Mouse (Mus musculus): Measurements from ENCODE around the gene Cox10. TPM values are rescaled to one million over a fixed set of nuclear protein-coding genes. Genes with fewer than 3 reads are reported as not detected.

Cox10 gene
- total and polyA plus RNA-seq, 2 experiments from 2014 or later = 21.5 to 36.4 TPM

DNA sequence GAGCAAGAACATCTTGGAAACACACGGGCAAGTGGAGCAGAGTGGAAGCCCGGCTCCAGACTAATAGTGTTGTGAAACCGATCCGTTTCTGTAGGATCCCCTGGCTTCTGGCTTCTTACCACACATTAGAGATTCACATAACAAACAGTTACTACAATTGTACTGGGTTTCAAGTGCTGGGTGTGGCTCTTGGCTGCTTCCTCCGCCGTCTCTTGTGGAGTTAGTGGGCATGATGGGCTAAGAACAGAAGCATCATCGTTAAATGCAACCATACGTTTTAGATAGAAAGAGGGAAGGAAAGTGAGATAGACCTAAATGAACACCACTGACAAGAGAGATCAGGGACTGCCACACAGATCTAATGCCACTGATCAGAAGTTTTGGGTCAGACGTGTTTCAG is 35.8 kb upstream of the Cox10 start:
- Histone ChIP-seq H3K27me3 (ENCODE audit: insufficient read depth, low read length) (no peaks in the 10 kb centered on the region), H3K27ac (ENCODE audit: low read depth, low read length) (no peak overlapping the region), H3K4me2 (ENCODE audit: low read depth, low read length, poor library complexity, severe bottlenecking) (no peak overlapping the region), H3K9me3 (ENCODE audit: low read length) (no peaks in the 10 kb centered on the region), H3K4me1 (ENCODE audit: insufficient read depth, low read length) (no peaks in the 10 kb centered on the region), H3K4me3 (ENCODE audit: low read depth, low read length) (no peak overlapping the region), H3K36me3 (ENCODE audit: insufficient read depth, low read length) (no peaks in the 10 kb centered on the region), H3K9ac (replicated peaks; ENCODE audit: low read length, poor library complexity, severe bottlenecking) (no peak overlapping the region)
- WGBS = 91% methylated on average over 9 of the region's 9 CpGs
- DNase-seq (ENCODE audit: low spot score) (no peak), ATAC-seq (ENCODE audit: low FRiP score) (no peak)
- TF ChIP-seq CTCF (IDR thresholded peaks at IDR 0.05) = no peak

DNA sequence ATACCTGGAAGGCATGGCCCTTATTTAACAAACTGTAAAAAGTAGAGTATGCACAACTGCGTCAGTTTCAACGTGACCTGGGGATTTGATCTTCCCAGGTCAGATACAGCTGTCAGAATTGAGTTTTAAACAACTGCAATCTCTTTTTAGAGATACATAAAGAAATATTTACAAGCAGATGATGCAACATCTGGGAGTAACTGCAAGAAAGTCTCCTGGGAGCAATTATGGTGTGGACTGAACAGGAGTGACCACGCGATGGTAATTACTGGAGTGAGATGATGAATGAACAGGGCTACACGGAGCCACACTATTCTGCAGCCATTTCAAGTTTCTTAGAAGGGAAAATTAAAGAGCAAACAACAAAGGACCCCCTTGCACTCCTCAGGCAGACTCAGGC is 20.8 kb upstream of the Cox10 start:
- no peak overlapping the region for H3K9ac ChIP-seq (replicated peaks; ENCODE audit: low read length, poor library complexity, severe bottlenecking)
- H3K4me1 ChIP-seq (ENCODE audit: insufficient read depth, low read length) = no peaks in the 10 kb centered on the region
- H3K27me3 ChIP-seq (ENCODE audit: insufficient read depth, low read length) = no peaks in the 10 kb centered on the region
- 88% methylated on average over 5 of the region's 5 CpGs for WGBS
- no peak overlapping the region for H3K4me2 ChIP-seq (ENCODE audit: low read depth, low read length, poor library complexity, severe bottlenecking)
- ATAC-seq (ENCODE audit: low FRiP score) (no peak), DNase-seq (ENCODE audit: low spot score) (no peak)
- no peaks in the 10 kb centered on the region for H3K9me3 ChIP-seq (ENCODE audit: low read length)
- TF ChIP-seq CTCF (IDR thresholded peaks at IDR 0.05) = no peak
- H3K36me3 ChIP-seq (ENCODE audit: insufficient read depth, low read length) = no peaks in the 10 kb centered on the region
- no peak overlapping the region for H3K4me3 ChIP-seq (ENCODE audit: low read depth, low read length)
- H3K27ac ChIP-seq (ENCODE audit: low read depth, low read length) = no peak overlapping the region

DNA sequence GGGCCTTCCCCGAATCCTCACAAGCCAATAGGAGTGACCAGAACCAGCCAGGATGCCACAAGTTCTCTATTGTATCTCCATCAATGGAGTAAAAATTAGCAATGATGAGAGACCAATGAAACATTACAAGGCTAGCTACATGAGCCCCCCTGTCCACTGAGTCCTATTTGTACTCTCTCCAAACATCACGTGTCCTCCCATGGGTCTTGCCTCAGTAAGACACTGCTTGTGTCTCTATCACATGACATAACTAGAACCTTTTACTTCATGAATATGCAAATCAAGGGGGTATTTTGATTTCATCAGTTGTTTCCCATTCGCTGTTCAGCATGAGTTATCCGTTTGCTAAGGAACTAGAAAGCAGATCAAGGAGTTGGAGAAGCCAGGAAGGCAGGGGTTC is 13.8 kb upstream of the Cox10 start:
- no peak overlapping the region for H3K9ac ChIP-seq (replicated peaks; ENCODE audit: low read length, poor library complexity, severe bottlenecking)
- no peaks in the 10 kb centered on the region for H3K9me3 ChIP-seq (ENCODE audit: low read length)
- no peak for TF ChIP-seq CTCF (IDR thresholded peaks at IDR 0.05)
- DNase-seq (ENCODE audit: low spot score) (no peak), ATAC-seq (ENCODE audit: low FRiP score) (no peak)
- H3K4me3 ChIP-seq (ENCODE audit: low read depth, low read length) = no peak overlapping the region
- H3K36me3 ChIP-seq (ENCODE audit: insufficient read depth, low read length) = no peaks in the 10 kb centered on the region
- no peaks in the 10 kb centered on the region for H3K4me1 ChIP-seq (ENCODE audit: insufficient read depth, low read length)
- H3K27me3 ChIP-seq (ENCODE audit: insufficient read depth, low read length) = no peaks in the 10 kb centered on the region
- H3K4me2 ChIP-seq (ENCODE audit: low read depth, low read length, poor library complexity, severe bottlenecking) = no peak overlapping the region
- 92% methylated on average over 4 of the region's 4 CpGs for WGBS
- H3K27ac ChIP-seq (ENCODE audit: low read depth, low read length) = no peak overlapping the region

DNA sequence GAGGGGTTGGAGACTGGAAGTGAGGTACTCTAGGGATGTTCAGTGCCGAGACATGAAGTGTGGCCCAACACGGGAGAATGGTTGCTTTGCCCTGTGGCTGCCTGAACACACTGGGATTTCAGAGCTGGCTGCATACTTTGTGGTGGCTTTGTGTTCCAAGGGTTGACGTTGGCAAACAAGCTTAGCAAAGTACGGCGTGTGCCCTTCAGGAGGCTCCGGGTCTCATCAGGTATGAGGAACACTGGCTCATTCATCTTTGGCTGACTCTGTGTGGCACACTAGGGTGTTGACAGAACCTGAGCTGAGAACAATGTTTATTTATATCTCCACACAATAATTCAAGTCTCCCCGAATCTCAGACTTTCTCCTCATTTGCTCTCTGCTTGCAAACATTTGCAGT is 11.9 kb upstream of the Cox10 start:
- DNase-seq (ENCODE audit: low spot score) (no peak), ATAC-seq (ENCODE audit: low FRiP score) (no peak)
- 80% methylated on average over 7 of the region's 7 CpGs for WGBS
- H3K27ac ChIP-seq (ENCODE audit: low read depth, low read length) = no peak overlapping the region
- H3K36me3 ChIP-seq (ENCODE audit: insufficient read depth, low read length) = no peaks in the 10 kb centered on the region
- H3K9me3 ChIP-seq (ENCODE audit: low read length) = no peaks in the 10 kb centered on the region
- H3K4me1 ChIP-seq (ENCODE audit: insufficient read depth, low read length) = no peaks in the 10 kb centered on the region
- no peak overlapping the region for H3K4me2 ChIP-seq (ENCODE audit: low read depth, low read length, poor library complexity, severe bottlenecking)
- no peak for TF ChIP-seq CTCF (IDR thresholded peaks at IDR 0.05)
- no peaks in the 10 kb centered on the region for H3K27me3 ChIP-seq (ENCODE audit: insufficient read depth, low read length)
- no peak overlapping the region for H3K4me3 ChIP-seq (ENCODE audit: low read depth, low read length)
- H3K9ac ChIP-seq (replicated peaks; ENCODE audit: low read length, poor library complexity, severe bottlenecking) = no peak overlapping the region

DNA sequence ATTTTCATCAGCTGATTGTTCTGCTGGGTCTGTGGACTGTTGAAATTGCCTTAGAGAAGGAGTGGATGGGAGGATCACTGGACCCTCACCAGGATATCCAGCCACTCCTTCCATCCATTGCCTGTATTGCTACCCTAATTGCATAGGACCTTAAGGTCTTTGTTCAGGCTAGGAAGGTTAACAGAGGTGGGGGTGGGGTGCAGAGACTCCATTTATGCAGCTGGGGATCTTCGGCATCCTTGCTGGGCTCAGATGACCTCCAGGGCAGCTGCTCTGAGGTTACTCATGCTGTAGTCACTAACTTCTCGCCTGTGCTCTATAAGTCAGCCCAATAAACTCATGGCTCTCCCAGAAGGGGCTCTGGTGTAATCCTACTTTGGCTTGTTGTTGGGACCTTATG is 10.4 kb upstream of the Cox10 start:
- 60% methylated on average over 2 of the region's 2 CpGs for WGBS

DNA sequence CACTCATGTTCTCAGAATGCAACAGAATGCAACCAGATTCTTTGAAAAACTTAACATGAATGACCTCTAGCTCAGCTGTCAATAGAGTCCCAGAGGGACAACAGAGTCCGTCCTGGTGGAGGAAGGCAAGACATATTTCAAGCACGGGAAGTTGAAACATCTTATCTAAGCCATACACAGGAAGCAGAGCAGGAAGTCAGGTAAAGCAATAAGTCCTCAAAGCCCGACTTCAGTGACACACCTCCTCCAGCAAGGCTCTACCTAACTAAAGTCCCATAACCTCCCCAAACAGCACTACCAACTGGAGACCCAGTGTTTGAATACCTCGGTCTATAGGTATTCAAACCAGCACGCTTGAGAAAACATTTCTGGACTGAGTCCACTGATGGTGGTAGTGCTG is 6.6 kb upstream of the Cox10 start:
- Histone ChIP-seq H3K9ac (replicated peaks; ENCODE audit: low read length, poor library complexity, severe bottlenecking) (no peak overlapping the region), H3K9me3 (ENCODE audit: low read length) (no peaks in the 10 kb centered on the region), H3K27me3 (ENCODE audit: insufficient read depth, low read length) (no peaks in the 10 kb centered on the region), H3K27ac (ENCODE audit: low read depth, low read length) (no peak overlapping the region), H3K4me3 (ENCODE audit: low read depth, low read length) (no peak overlapping the region), H3K4me1 (ENCODE audit: insufficient read depth, low read length) (no peaks in the 10 kb centered on the region), H3K4me2 (ENCODE audit: low read depth, low read length, poor library complexity, severe bottlenecking) (no peak overlapping the region), H3K36me3 (ENCODE audit: insufficient read depth, low read length) (no peaks in the 10 kb centered on the region)
- DNase-seq (ENCODE audit: low spot score) (no peak), ATAC-seq (ENCODE audit: low FRiP score) (no peak)
- no peak for TF ChIP-seq CTCF (IDR thresholded peaks at IDR 0.05)
- WGBS = 89% methylated on average over 5 of the region's 5 CpGs

More for the DNA sequence above, 10.4 kb upstream of the Cox10 start:
- H3K36me3 ChIP-seq (ENCODE audit: insufficient read depth, low read length) = no peaks in the 10 kb centered on the region
- H3K27me3 ChIP-seq (ENCODE audit: insufficient read depth, low read length) = no peaks in the 10 kb centered on the region
- no peak overlapping the region for H3K9ac ChIP-seq (replicated peaks; ENCODE audit: low read length, poor library complexity, severe bottlenecking)
- H3K9me3 ChIP-seq (ENCODE audit: low read length) = no peaks in the 10 kb centered on the region
- ATAC-seq (ENCODE audit: low FRiP score) (no peak), DNase-seq (ENCODE audit: low spot score) (no peak)
- TF ChIP-seq CTCF (IDR thresholded peaks at IDR 0.05) = no peak
- H3K27ac ChIP-seq (ENCODE audit: low read depth, low read length) = no peak overlapping the region
- no peaks in the 10 kb centered on the region for H3K4me1 ChIP-seq (ENCODE audit: insufficient read depth, low read length)
- H3K4me2 ChIP-seq (ENCODE audit: low read depth, low read length, poor library complexity, severe bottlenecking) = no peak overlapping the region
- H3K4me3 ChIP-seq (ENCODE audit: low read depth, low read length) = no peak overlapping the region

Data from midbrain, postnatal 0 days (tissue).